Mouse (Mus musculus): ENCODE results near the gene Ube2d2b. TPM values are rescaled to one million over a fixed set of nuclear protein-coding genes. Genes with fewer than 3 reads are reported as not detected.

Gene Ube2d2b
- total RNA-seq (2023) = not detected

GRCm38 (mm10) chr5:107829998-107830560 lies at the start of gene Ube2d2b:
Gene Ube2d2b, plus strand, starts transcription at chr5:107830099.

DNA sequence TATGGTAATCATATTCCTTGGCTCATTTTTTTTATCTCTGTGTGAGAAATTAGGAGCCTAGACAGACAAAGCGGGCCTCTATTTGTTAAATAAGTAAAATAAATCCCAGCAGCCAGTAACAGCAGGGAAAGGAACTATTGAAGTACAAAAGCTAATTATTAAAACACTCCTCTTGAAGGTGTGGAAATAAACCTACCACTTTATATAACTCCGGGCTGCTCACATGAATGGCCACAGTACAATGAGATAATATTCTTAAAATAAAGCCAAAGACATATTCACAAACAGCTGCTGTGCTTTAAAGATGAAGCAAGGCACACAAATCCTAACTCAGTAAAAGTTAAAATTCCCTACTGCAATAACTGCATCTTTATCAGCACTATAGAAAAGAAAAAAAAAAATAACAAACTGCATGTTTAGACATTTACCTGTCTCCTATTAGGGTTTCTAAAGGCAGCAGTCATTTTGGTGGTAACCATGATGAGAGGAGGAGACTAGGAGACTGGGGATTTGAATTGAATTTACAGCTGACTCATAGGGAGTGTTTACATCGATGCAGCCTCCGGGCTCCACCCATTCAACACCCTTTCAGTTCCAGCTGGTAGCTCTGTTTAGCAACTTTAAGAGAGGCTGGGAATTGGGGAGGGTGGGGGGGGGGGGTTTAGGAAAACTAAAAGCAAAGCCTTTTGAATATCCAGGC lies 44.8 kb downstream of the Ube2d2b start, which contains the start of gene Evi5:
Gene Evi5 (minus strand): TSS at position 547 of the 700 bp plus-strand sequence.

Other genes starting within 250 kb of the Ube2d2b start
- gene Rpap2, start 232.7 kb upstream of the Ube2d2b start, total RNA-seq (2023) = 10 to 100 TPM; 32.7 to 34.8 TPM
- gene Glmn, start 232.2 kb upstream of the Ube2d2b start, total RNA-seq (2023) = 10 to 100 TPM; 15.7 to 16.3 TPM
- 10 to 100 TPM; 17.6 to 25.3 TPM for gene Gfi1, start 104.1 kb upstream of the Ube2d2b start, total RNA-seq (2023)
- 1 to 10 TPM; 4.3 to 5.0 TPM for gene Evi5, start 45.0 kb downstream of the Ube2d2b start, total RNA-seq (2023)
- gene Rpl5, start 70.4 kb downstream of the Ube2d2b start, total RNA-seq (2023) = 100 to 1,000 TPM; 156 to 179 TPM
- 10 to 100 TPM; 41.9 to 51.7 TPM for gene Fam69a, start 157.0 kb downstream of the Ube2d2b start, total RNA-seq (2023)
- 10 to 100 TPM; 72.3 to 90.9 TPM for gene Mtf2, start 235.6 kb downstream of the Ube2d2b start, total RNA-seq (2023)

Measured in T-cell, adult 66 days (primary cell).